Mouse (Mus musculus) ovary, postnatal 10 days (tissue): Measurements from ENCODE around the gene Afm.

ENCODE experiments used
- DNase-seq: peaks from one replicate; pipeline ENCODE4 v3.0.0; 2022; ENCODE audit warnings: low spot score

Afm gene

DNA sequence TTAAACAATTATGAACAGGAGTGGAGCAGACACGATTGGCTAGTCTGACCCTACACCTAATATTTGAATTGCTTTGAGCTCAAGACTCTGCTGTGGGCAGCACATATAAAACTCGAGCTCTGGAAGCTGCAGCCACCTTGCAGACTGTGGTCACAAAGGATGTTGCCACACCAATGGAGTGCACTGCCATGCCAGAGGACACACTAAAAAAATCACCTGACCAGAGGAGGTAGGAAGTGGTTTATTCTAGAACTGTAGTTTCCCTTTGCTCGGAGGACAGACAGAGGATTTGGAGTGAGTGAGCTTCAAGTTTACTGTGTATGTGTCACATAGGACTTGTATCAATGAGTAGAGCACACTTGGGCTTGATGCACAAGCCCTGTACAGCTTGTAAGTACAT is 37.3 kb downstream of the Afm start:
- no peak for DNase-seq

DNA sequence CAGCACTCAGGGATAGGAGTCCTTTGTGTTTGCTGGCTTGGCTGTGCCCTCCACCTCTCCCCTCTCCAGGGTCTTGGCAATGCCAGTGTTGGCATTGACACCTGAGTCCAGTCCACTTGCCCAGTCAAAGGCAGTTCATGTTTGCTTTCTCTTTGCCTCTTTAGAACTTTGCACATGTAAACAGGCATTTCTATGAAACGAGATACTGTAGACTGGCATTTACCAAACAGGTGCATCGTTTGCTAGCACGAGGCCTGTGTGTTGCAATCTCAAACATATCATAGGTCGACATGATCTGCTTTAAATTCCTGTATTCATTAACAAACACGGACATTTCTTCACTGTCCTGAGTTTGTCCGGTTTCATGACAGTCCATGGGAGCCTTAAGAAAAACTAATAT is 42.0 kb downstream of the Afm start, which contains the start of gene 5830473C10Rik:
5830473C10Rik (plus strand) TSS at position 365 of the 400 bp plus-strand sequence.
- no peak for DNase-seq

DNA sequence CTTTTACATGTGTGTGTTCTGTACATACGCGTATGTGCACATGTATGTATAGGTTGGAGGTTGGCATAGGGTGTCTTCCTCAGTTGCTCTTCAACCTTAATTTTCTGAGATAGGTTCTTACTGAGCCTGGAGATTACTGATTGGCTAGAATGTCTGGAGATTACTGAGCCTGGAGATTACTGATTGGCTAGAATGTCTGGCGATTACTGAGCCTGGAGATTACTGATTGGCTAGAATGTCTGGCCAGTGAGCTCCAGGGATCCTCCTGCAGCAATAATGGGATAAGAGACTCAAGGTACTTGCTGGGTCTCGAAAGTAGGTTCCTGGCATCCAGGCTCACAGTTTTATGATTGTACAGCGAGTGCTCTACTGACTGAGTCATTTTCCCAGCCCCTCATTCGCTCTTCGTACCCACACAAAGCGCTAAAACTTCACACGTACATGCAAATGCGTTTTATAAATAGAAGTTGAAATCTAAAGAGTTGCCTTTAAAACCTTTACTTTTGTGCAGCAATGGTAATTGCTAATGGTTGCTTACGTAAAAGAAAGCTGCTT is 43.1 kb downstream of the Afm start:
- no peak for DNase-seq

DNA sequence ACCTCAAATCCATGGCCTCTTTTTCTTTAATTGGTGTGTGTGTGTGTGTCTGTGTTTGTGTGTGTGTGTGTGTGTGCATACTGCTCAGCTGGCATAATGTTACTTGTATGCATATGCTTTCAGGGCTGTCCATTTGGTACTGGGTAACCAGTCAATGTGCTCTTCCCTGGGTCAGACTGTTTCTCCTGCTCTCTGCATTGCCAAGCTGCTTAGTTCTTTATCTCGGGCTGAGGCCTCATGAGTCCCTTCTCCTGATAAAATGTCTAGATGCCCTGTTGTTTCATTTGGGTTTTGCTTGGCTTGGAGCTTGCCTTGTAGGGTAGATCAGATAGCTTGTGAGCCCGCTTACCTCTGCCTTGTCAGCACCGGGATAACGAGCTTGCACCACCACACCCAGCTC is 44.1 kb downstream of the Afm start:
- no peak for DNase-seq

DNA sequence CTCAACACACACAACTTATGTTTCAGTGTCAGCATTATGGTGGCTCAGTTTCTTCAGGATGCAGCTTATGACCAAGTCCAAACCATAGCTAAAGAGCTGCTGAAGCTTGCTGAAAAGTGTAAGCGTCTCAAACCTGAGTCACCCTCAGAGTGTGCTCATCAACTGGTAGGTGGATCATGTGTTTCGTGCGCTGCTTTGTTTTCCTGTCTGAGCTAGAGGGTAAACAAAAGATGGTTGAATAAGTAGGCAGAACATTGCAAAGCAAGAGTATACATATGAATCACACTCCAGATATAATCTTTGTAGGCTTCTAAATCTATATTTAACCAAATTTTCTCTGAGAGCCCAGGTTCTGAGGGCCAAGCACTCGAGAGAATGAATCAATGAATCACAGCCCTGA is 45.4 kb downstream of the Afm start:
- no peak for DNase-seq

DNA sequence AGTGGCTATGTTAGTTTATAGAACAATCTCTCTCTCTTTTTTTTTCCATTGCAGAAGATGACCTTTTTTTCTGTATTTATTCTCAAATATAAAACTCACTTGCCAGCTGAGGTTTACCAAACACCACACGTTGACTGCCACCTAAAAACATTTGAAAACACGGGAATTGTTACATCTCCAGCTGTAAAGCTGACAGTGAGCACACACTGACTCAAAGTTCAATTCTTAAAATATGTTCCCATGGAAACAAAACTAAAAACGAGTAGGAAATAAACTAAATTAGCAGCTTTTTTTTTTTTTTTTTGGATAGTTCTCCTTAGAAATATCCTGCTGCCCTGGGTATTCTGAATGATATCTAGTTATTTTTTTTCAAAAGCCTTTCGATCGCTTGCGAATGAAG is 46.5 kb downstream of the Afm start:
- no peak for DNase-seq

DNA sequence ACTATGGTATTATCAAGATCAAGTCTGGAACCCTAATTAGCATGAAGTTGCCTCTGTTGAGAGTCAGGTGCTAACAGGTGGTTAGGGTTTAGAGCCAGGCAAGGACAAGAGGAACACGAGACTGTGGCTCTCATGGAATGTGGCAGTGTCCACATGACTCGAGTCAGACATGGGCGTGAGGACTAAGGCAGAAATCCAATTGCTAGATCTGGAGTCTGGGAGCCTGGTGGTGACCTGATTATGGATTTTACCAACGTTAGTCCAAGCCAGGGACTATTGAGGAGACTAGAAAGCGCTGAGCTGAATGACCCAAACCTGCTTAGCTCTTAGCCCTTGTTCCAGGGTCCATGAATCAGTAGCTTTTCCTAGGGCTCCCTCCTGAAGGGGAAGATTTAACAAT is 49.1 kb downstream of the Afm start:
- no peak for DNase-seq

DNA sequence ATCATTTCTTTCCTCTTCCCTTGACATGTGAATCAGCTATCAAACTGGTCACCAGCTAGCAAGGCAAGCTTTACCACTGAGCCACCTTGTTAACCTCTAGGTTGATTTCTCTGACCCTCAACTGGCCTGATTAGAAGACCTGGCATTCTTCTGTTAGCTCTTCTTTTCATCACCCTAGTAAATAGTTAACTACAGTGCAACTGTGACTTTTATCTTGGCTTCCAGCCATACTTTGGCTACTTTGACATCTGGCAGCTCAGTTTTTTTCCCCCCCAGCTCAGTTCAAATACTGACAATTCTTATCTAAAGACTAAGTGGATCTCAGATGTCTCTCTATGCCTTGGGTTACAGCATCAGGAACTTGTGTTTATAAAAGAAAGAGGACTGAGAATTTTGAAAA is 49.6 kb downstream of the Afm start:
- no peak for DNase-seq

DNA sequence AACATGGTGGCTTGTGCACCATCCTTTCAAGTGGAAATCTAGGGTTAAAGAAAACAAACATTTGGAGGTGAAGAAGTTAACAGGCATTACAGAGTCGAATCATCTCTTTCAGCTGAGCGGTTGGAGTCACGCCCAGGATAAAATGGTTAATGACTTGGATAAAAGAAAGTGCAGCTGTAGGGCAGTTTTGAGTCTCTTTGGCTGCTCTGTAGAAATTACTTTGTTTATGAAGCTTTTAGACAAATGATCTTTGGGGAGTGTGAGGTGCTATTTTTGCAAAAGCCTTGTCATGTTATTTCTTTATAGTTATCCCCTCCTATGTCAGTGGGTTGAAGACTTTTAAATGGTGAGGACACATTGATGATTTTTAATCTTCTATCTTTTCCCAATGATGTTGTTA is 52.5 kb downstream of the Afm start:
- no peak for DNase-seq

DNA sequence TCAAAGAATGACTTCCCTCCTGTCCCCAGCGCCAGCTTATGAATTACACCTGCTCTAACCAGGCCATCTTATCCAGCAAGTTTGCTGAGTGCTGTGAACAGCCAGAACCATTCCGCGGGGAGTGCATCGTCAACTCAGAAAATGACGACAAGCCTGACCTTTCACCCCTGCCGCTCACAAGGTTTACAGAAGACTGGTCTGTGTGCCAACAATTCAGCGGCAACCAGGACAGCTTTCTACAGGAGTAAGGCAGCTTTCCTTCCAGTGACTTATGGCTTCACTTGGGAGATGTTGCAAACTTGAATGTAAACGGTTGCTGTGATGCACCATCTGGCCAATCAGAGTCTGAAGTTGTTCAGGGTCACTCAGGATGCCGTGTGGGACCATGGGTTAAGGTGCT is 59.0 kb downstream of the Afm start:
- no peak for DNase-seq

DNA sequence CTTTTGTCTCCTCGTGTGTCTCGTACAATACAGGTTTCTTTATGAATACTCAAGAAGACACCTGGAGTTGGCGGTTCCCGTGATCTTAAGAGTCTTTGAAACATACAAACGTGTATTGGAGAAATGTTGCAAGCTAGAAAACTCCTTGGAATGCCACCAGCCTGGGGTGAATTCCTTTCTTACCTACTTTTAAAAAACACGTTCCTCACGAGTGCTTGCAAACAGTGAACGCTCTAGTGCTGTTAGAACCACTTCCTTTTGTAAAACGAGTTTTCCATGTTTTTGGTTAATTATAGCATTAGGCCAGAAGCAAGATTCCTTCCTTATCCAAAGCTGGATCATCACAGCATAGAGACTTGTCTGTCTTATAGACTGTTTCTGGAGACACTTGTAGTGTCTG is 60.8 kb downstream of the Afm start:
- DNase-seq, result no peak

DNA sequence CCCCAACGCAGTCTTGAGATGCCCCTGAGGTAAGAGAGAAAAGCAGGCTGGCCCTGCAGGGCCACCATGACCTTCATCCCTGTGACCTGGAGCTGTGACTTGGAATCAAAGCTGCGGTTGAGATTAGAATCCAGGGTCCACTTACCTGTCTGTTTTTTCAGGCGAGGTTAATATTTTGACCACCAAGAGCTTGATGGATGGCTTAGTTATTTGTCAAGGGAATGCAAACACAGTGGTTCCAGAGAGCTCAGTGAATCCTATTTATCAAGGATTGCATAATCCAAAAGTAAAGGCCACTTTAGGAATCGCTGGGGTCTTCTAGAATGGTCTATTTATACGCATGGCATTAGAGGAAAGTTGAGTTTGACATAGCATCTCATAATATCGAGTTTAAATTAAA is 63.4 kb downstream of the Afm start:
- no peak for DNase-seq

DNA sequence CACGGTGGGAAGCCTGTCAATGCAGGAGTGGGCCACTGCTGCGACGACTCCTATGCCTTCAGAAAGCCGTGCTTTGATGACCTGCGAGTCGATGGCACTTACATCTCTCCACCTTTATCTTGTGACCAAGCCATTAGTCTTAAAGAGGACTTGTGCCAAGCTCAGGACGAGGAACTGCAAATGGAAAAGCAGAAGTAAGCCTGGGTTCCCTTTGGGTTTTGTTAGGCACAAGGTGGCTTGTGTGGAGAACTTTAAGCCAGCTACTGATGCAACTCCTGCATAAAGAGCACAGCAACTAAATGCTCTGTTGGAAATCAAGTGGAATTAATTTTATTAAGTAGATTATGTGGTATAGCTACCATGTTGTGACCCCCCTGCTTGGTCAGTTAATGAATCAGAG is 66.1 kb downstream of the Afm start:
- DNase-seq, result no peak

DNA sequence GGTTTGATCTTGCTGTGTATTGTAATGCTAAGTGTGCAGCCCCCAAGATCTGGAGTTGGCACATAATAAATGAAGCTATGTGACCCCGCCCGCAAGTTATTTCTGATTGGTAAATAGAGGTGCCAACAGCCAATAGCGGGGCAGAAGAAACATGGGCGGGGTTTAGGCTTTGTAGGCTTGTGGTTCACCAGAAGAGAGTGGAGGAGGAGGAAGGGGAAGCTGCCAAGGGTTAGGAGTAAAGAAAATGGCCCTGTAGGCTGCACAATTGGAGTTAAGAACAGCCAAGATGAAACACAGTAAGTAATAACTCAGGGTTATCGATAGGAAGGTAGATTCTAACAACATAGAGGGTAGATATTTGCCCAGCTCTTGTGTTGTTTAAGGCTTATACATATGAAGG is 67.8 kb downstream of the Afm start:
- no peak for DNase-seq

DNA sequence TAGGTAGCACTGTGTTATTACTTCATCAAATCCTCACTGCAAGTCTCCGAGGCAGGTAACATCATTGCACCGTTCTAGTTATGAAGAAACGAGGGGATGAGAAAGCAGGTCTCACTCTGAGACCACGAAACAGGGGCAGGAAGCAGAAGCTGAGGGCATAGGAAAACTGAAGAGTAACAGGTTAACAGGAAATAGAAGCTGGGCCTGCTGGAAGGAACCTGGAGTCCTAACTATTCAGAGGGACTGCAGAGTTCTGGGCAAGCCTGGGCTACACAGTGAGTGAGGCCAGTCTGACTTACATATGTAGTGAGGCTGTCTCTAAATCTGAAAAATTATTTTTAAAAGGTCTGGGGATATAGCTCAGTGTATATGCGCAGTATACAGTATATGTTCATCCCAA is 69.4 kb downstream of the Afm start:
- no peak for DNase-seq

DNA sequence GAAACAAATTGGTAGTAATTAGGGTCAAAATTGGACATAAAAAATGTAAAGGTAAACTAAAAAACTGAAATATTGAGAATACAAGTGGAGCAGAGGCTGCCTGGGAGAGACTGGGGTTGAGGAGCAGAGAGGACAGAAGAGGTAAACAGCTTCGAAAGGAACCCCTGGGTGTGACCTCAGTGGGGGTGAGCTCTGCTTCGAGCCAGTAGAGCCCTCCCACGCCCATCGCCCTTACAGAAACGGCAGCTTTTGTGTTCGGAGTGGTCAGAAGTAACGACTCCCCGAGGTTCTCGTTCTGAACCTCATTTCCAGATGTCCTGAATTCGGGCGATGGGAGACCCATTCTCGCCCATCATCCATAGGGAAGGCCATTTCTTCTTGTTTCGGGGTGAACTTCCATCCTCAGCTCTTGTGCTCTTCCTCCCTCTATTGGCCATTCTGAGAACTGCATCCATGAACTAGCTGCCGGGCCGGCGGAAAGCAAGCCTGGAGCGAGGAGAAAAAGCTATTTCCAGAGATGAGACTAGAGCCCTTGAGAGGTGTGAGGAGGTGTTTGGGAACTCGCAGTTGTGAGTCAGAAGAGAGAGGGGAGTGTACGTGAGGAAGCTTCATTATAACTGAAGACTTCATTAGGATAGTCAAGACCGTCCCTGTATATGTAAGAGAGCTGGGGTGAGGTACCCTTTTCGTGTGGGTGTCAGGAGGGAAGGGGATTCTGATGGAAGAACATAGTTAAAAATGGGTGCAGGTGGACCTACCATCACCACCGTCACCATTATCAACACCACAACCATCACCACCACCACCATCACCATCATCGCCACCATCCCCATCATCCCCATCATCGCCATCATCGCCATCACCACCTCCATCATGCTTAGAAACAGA is 70.2 kb downstream of the Afm start:
- peak; percentile 30 for DNase-seq

DNA sequence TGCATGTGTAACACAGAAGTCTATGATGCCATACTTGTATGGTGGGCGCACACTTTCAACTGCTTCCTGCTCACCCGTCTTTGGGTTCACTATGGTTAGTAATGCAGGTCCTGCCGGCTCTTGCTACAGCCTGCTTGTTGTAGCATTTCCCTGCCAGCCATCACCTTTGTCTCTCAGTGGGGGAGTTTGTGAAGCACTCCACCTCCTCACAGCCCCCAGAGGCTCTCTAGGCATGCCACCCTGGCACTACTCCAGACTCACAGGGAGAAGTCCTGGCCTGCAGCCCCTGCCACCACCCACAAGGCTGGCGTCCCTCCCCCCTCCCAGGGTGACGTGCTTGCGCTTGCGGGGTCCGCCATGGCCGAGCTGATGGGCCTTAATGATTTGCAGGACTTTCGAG is 71.9 kb downstream of the Afm start:
- DNase-seq, result no peak

DNA sequence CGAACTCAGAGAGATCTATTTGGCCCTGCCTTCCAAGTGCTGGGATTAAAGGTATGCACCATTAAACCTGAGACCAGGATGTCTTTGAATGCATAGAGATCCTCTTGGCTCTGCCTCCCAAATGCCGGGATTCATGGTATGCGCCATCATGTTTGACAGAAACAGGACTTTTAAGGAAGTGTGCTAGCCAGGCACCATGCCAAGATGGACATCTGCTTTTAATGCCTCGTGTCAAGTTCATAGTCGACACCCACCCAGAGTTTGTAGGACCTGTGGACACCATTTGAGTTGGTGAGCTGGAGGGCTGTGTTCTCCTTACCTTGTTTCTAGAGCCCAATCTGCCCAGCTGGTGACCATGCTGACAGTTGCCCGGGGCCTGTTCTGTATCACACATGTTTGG is 73.2 kb downstream of the Afm start:
- DNase-seq, result no peak

DNA sequence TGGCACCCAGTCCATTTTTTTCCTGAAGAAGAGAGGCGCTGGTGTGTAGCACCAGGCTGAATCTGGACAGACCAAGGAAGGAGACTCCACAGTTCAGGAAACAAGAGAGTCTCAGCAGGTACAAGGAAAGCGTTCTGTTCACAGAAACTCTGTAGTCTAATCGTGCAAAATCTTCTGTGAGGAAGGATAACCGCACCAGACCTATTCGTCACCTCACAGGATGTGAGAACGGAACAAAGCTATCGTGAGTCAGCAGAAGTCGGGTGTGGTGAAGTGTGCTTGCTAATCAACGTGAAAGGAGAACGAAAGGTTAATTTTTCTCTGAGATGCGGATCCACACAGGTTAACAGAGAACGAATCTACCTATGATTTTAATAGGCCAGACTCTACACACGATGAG is 76.2 kb downstream of the Afm start:
- DNase-seq, result no peak

DNA sequence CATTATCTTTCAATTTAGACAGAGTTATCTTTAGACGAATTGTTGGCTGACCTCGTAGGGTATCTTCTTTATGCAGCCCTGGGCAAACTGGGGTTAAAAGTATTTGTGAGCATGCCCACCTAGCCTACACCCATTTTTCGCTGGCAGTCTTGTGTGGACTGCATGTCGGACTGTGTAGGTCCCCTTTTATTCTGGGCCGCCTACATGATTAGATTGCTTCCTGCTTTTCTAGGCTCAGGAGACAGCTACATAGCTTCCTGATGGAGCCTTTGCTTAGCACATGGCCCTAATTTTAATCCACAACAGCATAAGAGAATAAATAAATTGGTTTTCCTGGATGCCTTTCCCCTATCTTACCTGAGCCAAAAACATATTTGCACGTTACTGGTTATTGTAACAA is 77.4 kb downstream of the Afm start:
- no peak for DNase-seq

DNA sequence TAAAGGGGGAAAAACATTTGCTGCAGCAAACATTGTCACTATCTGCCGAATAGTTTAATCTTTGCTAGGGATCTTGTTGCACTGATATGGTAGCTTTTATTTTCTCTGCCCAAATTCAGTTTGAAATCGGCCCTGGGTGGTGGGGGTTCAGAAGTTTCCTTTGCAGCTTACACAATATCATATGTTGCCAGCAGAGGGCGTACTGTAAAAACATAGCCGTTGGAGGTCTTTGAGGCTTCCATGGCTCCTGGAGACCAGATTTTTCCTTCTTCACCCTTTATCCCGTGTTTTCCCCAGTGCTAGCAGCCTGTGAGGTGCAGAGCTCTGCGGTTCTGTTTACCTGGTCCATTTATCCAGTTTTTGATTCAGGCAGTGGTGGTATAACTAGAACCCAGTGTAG is 82.7 kb downstream of the Afm start:
- DNase-seq, result no peak
